Mouse (Mus musculus) E14TG2a.4 (cell line): ENCODE measurements at regions not wholly inside any gene's neighbourhood (a gene's known extent, or its start where the extent isn't known, plus 50 kb on each side); places are given as distances from the start of the nearest gene placed in this dataset.

Source experiments
- CTCF ChIP-seq: conservative IDR thresholded peaks from 2 replicates; pipeline ENCODE4 v1.5.1; 2014; ENCODE audit warnings: low read length
- NANOG ChIP-seq: IDR thresholded peaks from 2 replicates; pipeline ENCODE4 v1.6.1; 2014; ENCODE audit warnings: borderline replicate concordance, low read length, mixed read lengths
- POU5F1 ChIP-seq: IDR thresholded peaks from 2 replicates; pipeline ENCODE4 v1.6.1; 2014; ENCODE audit warnings: low read length, borderline replicate concordance

DNA sequence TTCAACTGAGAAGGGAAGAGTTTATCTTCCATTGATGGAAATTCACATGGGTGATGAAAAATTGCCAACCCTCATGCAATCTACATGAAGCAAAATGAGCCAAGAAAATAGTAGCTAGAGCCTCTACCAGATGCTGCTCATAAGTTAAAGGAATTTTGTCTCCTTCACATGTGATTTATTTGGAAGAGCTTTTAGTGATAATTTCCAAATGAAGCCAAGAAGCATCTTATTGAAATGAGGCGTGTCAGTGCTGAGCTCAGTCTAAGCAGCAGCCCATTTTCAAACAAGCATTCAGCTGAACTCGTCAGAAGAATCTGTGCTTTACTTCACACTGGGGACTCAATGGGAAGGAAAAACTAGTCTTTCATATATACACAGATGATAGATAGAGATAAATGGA, 190.0 kb upstream of the Tmtc1 start:
- TF ChIP-seq CTCF (no peak), POU5F1 (no peak), NANOG (no peak)
